23 mouse cellular contexts compared by ENCODE assay signal in the genomic region with DNA sequence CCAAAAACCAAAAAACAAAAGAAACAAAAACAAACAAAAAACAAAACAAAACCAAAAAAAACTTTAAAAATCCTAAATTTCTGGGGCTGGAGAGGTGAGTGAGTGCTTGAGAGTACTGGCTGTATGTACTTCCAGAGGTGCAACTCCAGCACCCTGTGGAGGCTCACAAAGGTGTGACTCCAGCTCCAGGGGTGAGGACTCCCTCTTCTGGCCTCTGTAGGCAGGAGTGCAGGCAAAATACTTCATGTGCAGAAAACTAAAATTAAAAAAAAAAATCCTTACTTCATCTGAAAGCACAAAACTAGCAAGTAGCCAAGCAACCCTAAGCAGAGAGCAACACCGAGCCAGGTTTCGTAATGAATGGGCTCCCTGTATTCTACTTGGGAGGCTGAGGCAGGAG. TPM values are rescaled to one million over a fixed set of nuclear protein-coding genes. Genes with fewer than 3 reads are reported as not detected.
DNase-seq lines count a peak whose midpoint lies in the region; ATAC-seq and TF ChIP-seq lines count a peak whose summit lies in the region.
"Had no signal": no experiment of that assay in that cellular context is flagged by ENCODE, and none has a peak within 500 bp of the region (broad histone marks: within the 10 kb centered on the region; RNA-seq: fewer than 3 reads in every experiment).

No protein-coding gene starts in this region.

- H3K4me3 ChIP-seq in forebrain, embryonic 11.5 days (ENCODE audit: low read depth, low read length): no peak overlapping the region
- H3K4me3 ChIP-seq in forebrain, embryonic 13.5 days: no peak overlapping the region
- H3K4me3 ChIP-seq in kidney, embryonic 14.5 days (ENCODE audit: low read length): no peak overlapping the region
- no peak overlapping the region for H3K4me3 ChIP-seq in stomach, postnatal 0 days (ENCODE audit: low read depth, low read length)
- H3K4me3 ChIP-seq: embryonic facial prominence, embryonic 15.5 days; hindbrain, embryonic 12.5 days; limb, embryonic 10.5 days; liver, embryonic 13.5 days; lung, embryonic 15.5 days; midbrain, embryonic 13.5 days had no signal

- ATAC-seq in forebrain, embryonic 11.5 days (replicated peaks; ENCODE audit: low FRiP score): no peak
- no peak for ATAC-seq in forebrain, embryonic 13.5 days
- ATAC-seq in kidney, embryonic 14.5 days (ENCODE audit: low FRiP score, low TSS enrichment): no peak
- ATAC-seq in stomach, postnatal 0 days (ENCODE audit: low FRiP score, low TSS enrichment): no peak
- ATAC-seq: forebrain, embryonic 16.5 days; midbrain, embryonic 13.5 days; Patski had no signal

- TF ChIP-seq CTCF in stomach, postnatal 0 days (IDR thresholded peaks at IDR 0.05; ENCODE audit: low read depth): peak; percentile 48

- peak; percentile 19 for DNase-seq in forebrain, embryonic 11.5 days (ENCODE audit: low spot score)
- DNase-seq in kidney, postnatal 10 days: peak; percentile 24
- DNase-seq in lung, postnatal 36 days: peak; percentile 5
- DNase-seq in lung, postnatal 14 days: no peak
- no peak for DNase-seq in stomach, postnatal 0 days (ENCODE audit: low spot score)
- DNase-seq: adrenal gland, postnatal 36 days; cerebellum, adult 9-10 months; gastrocnemius, postnatal 25 days; heart, adult 18-20 months; kidney, adult 8-10 months; kidney, postnatal 4 days; layer of hippocampus, adult 9-11 months; liver, embryonic 13.5 days; thymus, adult 2 months had no signal

- no peaks in the 10 kb centered on the region for H3K9me3 ChIP-seq in forebrain, embryonic 11.5 days (ENCODE audit: control insufficient read depth, low read length)
- H3K9me3 ChIP-seq in forebrain, embryonic 13.5 days (replicated peaks): no peaks in the 10 kb centered on the region
- H3K9me3 ChIP-seq in kidney, embryonic 14.5 days (ENCODE audit: control insufficient read depth, low read length): no peaks in the 10 kb centered on the region
- no peaks in the 10 kb centered on the region for H3K9me3 ChIP-seq in stomach, postnatal 0 days (ENCODE audit: control insufficient read depth, low read length)
- H3K9me3 ChIP-seq: embryonic facial prominence, embryonic 15.5 days; hindbrain, embryonic 12.5 days; limb, embryonic 10.5 days; liver, embryonic 13.5 days; lung, embryonic 15.5 days; midbrain, embryonic 13.5 days had no signal

- H3K27me3 ChIP-seq in forebrain, embryonic 11.5 days (ENCODE audit: control insufficient read depth, insufficient read depth, low read length): no peaks in the 10 kb centered on the region; the same call in 1 of the 2 replicates
- no peaks in the 10 kb centered on the region for H3K27me3 ChIP-seq in forebrain, embryonic 13.5 days
- no peaks in the 10 kb centered on the region for H3K27me3 ChIP-seq in kidney, embryonic 14.5 days (ENCODE audit: control insufficient read depth, insufficient read depth, low read length)
- H3K27me3 ChIP-seq in stomach, postnatal 0 days (ENCODE audit: control insufficient read depth, insufficient read depth, low read length): no peaks in the 10 kb centered on the region
- H3K27me3 ChIP-seq: embryonic facial prominence, embryonic 15.5 days; hindbrain, embryonic 12.5 days; lung, embryonic 15.5 days; midbrain, embryonic 13.5 days had no signal

- no peak overlapping the region for H3K9ac ChIP-seq in forebrain, embryonic 11.5 days (ENCODE audit: low read length)
- H3K9ac ChIP-seq in forebrain, embryonic 13.5 days: no peak overlapping the region
- H3K9ac ChIP-seq in kidney, embryonic 14.5 days (ENCODE audit: low read depth, low read length): no peak overlapping the region
- H3K9ac ChIP-seq in stomach, postnatal 0 days (ENCODE audit: low read length): no peak overlapping the region
- H3K9ac ChIP-seq: embryonic facial prominence, embryonic 15.5 days; hindbrain, embryonic 12.5 days; liver, embryonic 13.5 days; lung, embryonic 15.5 days; midbrain, embryonic 13.5 days had no signal

- 98% methylated on average over 2 of the region's 2 CpGs for WGBS in forebrain, embryonic 11.5 days
- 96% methylated on average over 2 of the region's 2 CpGs for WGBS in forebrain, embryonic 13.5 days
- 97% methylated on average over 2 of the region's 2 CpGs for WGBS in kidney, embryonic 14.5 days
- 96% methylated on average over 2 of the region's 2 CpGs for WGBS in stomach, postnatal 0 days

- TF ChIP-seq EP300 in stomach, postnatal 0 days (optimal IDR thresholded peaks at IDR 0.05): no peak

- H3K4me2 ChIP-seq in forebrain, embryonic 11.5 days (ENCODE audit: low read depth, low read length, severe bottlenecking): no peak overlapping the region
- no peak overlapping the region for H3K4me2 ChIP-seq in forebrain, embryonic 13.5 days
- no peak overlapping the region for H3K4me2 ChIP-seq in kidney, embryonic 14.5 days (replicated peaks; ENCODE audit: low read depth, low read length)
- H3K4me2 ChIP-seq in stomach, postnatal 0 days (replicated peaks; ENCODE audit: low read depth): no peak overlapping the region
- H3K4me2 ChIP-seq: embryonic facial prominence, embryonic 15.5 days; hindbrain, embryonic 12.5 days; liver, embryonic 13.5 days; lung, embryonic 15.5 days; midbrain, embryonic 13.5 days had no signal

- H3K36me3 ChIP-seq in forebrain, embryonic 11.5 days (ENCODE audit: control insufficient read depth, insufficient read depth, low read length): no peaks in the 10 kb centered on the region
- H3K36me3 ChIP-seq in forebrain, embryonic 13.5 days (ENCODE audit: poor library complexity, severe bottlenecking): no peaks in the 10 kb centered on the region
- no peaks in the 10 kb centered on the region for H3K36me3 ChIP-seq in kidney, embryonic 14.5 days (ENCODE audit: control insufficient read depth, insufficient read depth, low read length)
- no peaks in the 10 kb centered on the region for H3K36me3 ChIP-seq in stomach, postnatal 0 days (ENCODE audit: control insufficient read depth, insufficient read depth, low read length)
- H3K36me3 ChIP-seq: embryonic facial prominence, embryonic 15.5 days; hindbrain, embryonic 12.5 days; limb, embryonic 10.5 days; liver, embryonic 13.5 days; lung, embryonic 15.5 days; midbrain, embryonic 13.5 days had no signal

- H3K4me1 ChIP-seq in forebrain, embryonic 11.5 days (replicated peaks; ENCODE audit: control insufficient read depth, insufficient read depth, low read length): no peaks in the 10 kb centered on the region
- H3K4me1 ChIP-seq in forebrain, embryonic 13.5 days: 0 out of 2 replicates have a peak, but pooled peaks cover 2% of the 10 kb centered on the region
- no peaks in the 10 kb centered on the region for H3K4me1 ChIP-seq in kidney, embryonic 14.5 days (ENCODE audit: control insufficient read depth, insufficient read depth, low read length)
- H3K4me1 ChIP-seq in stomach, postnatal 0 days (replicated peaks; ENCODE audit: control insufficient read depth, insufficient read depth): no peaks in the 10 kb centered on the region
- H3K4me1 ChIP-seq: embryonic facial prominence, embryonic 15.5 days; hindbrain, embryonic 12.5 days; lung, embryonic 15.5 days had no signal

- H3K27ac ChIP-seq in forebrain, embryonic 11.5 days (ENCODE audit: low read depth, low read length): no peak overlapping the region
- H3K27ac ChIP-seq in forebrain, embryonic 13.5 days: no peak overlapping the region
- H3K27ac ChIP-seq in kidney, embryonic 14.5 days (ENCODE audit: low read depth, low read length): no peak overlapping the region
- H3K27ac ChIP-seq in stomach, postnatal 0 days (replicated peaks): no peak overlapping the region
- H3K27ac ChIP-seq: embryonic facial prominence, embryonic 15.5 days; hindbrain, embryonic 12.5 days; limb, embryonic 10.5 days; liver, embryonic 13.5 days; lung, embryonic 15.5 days; midbrain, embryonic 13.5 days had no signal

RNA-seq across cellular contexts. Expression of a gene that starts 21.3 kb away (rescaled TPM):
- 122 and 134 TPM in 2 replicates for polyA plus RNA-seq in forebrain, embryonic 11.5 days (2014; fragmentation: Nextera tagmentation; extraction: Ambion mirVana)
- 107 and 116 TPM in 2 replicates for polyA plus RNA-seq in forebrain, embryonic 13.5 days (2015; fragmentation: Nextera tagmentation; extraction: Ambion mirVana)
- 101 and 138 TPM in 2 replicates for polyA plus RNA-seq in kidney, embryonic 14.5 days (2014; fragmentation: Nextera tagmentation; extraction: Ambion mirVana)
- 80.6 and 81.2 TPM in 2 replicates for polyA plus RNA-seq in stomach, postnatal 0 days (2015; fragmentation: Nextera tagmentation; extraction: Ambion mirVana)

RNA-seq across cellular contexts. Expression of a gene that starts 53.6 kb away (rescaled TPM):
- polyA plus RNA-seq in forebrain, embryonic 11.5 days (2014; fragmentation: Nextera tagmentation; extraction: Ambion mirVana): 3.7 and 4.4 TPM in 2 replicates
- 2.5 and 3.2 TPM in 2 replicates for polyA plus RNA-seq in forebrain, embryonic 13.5 days (2015; fragmentation: Nextera tagmentation; extraction: Ambion mirVana)
- polyA plus RNA-seq in kidney, embryonic 14.5 days (2014; fragmentation: Nextera tagmentation; extraction: Ambion mirVana): 2.7 and 3.1 TPM in 2 replicates
- 0.67 and 0.70 TPM in 2 replicates for polyA plus RNA-seq in stomach, postnatal 0 days (2015; fragmentation: Nextera tagmentation; extraction: Ambion mirVana)

Comparison
In these comparisons a context has a peak if more than half of its experiments do, and no peak if none do; other contexts are left out.
1. DNase-seq: peak in forebrain, embryonic 11.5 days (single experiment), kidney, postnatal 10 days (single experiment) and lung, postnatal 36 days (single experiment); none in lung, postnatal 14 days (single experiment) and stomach, postnatal 0 days (single experiment).